Mouse (Mus musculus) stomach, postnatal 0 days (tissue): Measurements from ENCODE around the gene Ccdc3.

ENCODE experiments used
- CTCF ChIP-seq: IDR thresholded peaks from 2 replicates; pipeline ENCODE4 v1.5.1; 2016; ENCODE audit warnings: antibody characterized with exemption, low read depth, mild to moderate bottlenecking, moderate library complexity
- EP300 ChIP-seq: optimal IDR thresholded peaks from 2 replicates; pipeline ENCODE3; 2016; ENCODE audit warnings: antibody characterized with exemption

GRCm38 (mm10) chr2:5154711-5155110 lies 17.1 kb downstream of the Ccdc3 start:
- TF ChIP-seq EP300, result no peak
- TF ChIP-seq CTCF, result no peak
